Mouse (Mus musculus) frontal cortex, adult 2 months (tissue): ENCODE measurements at regions not wholly inside any gene's neighbourhood (a gene's known extent, or its start where the extent isn't known, plus 50 kb on each side); places are given as distances from the start of the nearest gene placed in this dataset.
"Not testable (repeated sequence)": the region's sequence is repeated elsewhere in the genome, so short reads cannot be mapped to it uniquely, and the experiment has no call there.

Source experiments
- DNase-seq, 2 experiments: peaks; one replicate each; pipeline ENCODE4 v3.0.0; 2022; ENCODE audit warnings: low spot score in 1 of 2; ENCODE audit errors: extremely low spot score in 1 of 2

GRCm38 (mm10) chr10:20891426-20891825, 60.9 kb upstream of the Ahi1 start:
- DNase-seq = no peak

GRCm38 (mm10) chr10:20883618-20884017, 68.7 kb upstream of the Ahi1 start:
- no peak for DNase-seq

GRCm38 (mm10) chr10:20882599-20882998, 69.7 kb upstream of the Ahi1 start:
- no peak for DNase-seq

- no peak for DNase-seq
Observed at GRCm38 (mm10) chr10:20880251-20880650, 72.1 kb upstream of the Ahi1 start.

GRCm38 (mm10) chr10:20879482-20879881, 72.9 kb upstream of the Ahi1 start:
- DNase-seq = no peak

- DNase-seq = no peak
Observed at GRCm38 (mm10) chr10:20867076-20867475, 85.3 kb upstream of the Ahi1 start.

- no peak for DNase-seq
Observed at GRCm38 (mm10) chr10:20865031-20865430, 87.3 kb upstream of the Ahi1 start.

- no peak for DNase-seq
Observed at GRCm38 (mm10) chr10:20857413-20857812, 94.9 kb upstream of the Ahi1 start.

- DNase-seq = peak in 1 of 2 experiments; percentile 50
Observed at GRCm38 (mm10) chr10:20854621-20855363, 97.6 kb upstream of the Ahi1 start.

- DNase-seq = no peak
Observed at GRCm38 (mm10) chr10:20847287-20847686, 105.1 kb upstream of the Ahi1 start.

- DNase-seq = no peak
Observed at GRCm38 (mm10) chr10:20843277-20843676, 109.1 kb upstream of the Ahi1 start.

GRCm38 (mm10) chr10:20842131-20842530, 110.2 kb upstream of the Ahi1 start:
- DNase-seq = no peak

- no peak for DNase-seq
Observed at GRCm38 (mm10) chr10:20841430-20842040, 110.8 kb upstream of the Ahi1 start.

GRCm38 (mm10) chr10:20838685-20839425, 113.5 kb upstream of the Ahi1 start:
- no peak for DNase-seq

GRCm38 (mm10) chr10:20836816-20837215, 111.9 kb upstream of the Pde7b start:
- DNase-seq = not testable (repeated sequence)

GRCm38 (mm10) chr10:20834806-20835575, 110.1 kb upstream of the Pde7b start:
- DNase-seq = no peak

- no peak for DNase-seq
Observed at GRCm38 (mm10) chr10:20828304-20828703, 103.4 kb upstream of the Pde7b start.

- DNase-seq = no peak
Observed at GRCm38 (mm10) chr10:20827473-20827872, 102.6 kb upstream of the Pde7b start.

GRCm38 (mm10) chr10:20818548-20818947, 93.7 kb upstream of the Pde7b start:
- peak in 1 of 2 experiments; percentile 37 for DNase-seq

- DNase-seq = peak; percentile 64 to 78
Observed at GRCm38 (mm10) chr10:20799792-20800191, 74.9 kb upstream of the Pde7b start.

- no peak for DNase-seq
Observed at GRCm38 (mm10) chr10:20798400-20798799, 73.5 kb upstream of the Pde7b start.
